Mouse (Mus musculus): ENCODE data around the gene Rhox7a. TPM values are rescaled to one million over a fixed set of nuclear protein-coding genes. Genes with fewer than 3 reads are reported as not detected.
"Not testable (repeated sequence)": the region's sequence is repeated elsewhere in the genome, so short reads cannot be mapped to it uniquely, and the experiment has no call there.

Rhox7a gene
- not detected in 2 replicates for polyA plus RNA-seq (2012; rRNA removed)

- DNase-seq (ENCODE audit: low read depth), result not testable (repeated sequence)
These were observed at the start of gene Rhox7a for GRCm38 (mm10) chrX:37831386-37831785. Rhox7a (plus strand) TSS chrX:37831686.

- no peak for DNase-seq (ENCODE audit: low read depth)
These were observed 24.0 kb upstream of the Rhox7a start for GRCm38 (mm10) chrX:37807286-37808080.

- DNase-seq (ENCODE audit: low read depth), result no peak
These were observed 22.1 kb upstream of the Rhox7a start for GRCm38 (mm10) chrX:37809396-37809795.

- no peak for DNase-seq (ENCODE audit: low read depth)
These were observed 20.3 kb upstream of the Rhox7a start for GRCm38 (mm10) chrX:37811179-37811578.

GRCm38 (mm10) chrX:37815665-37816064 is 15.8 kb upstream of the Rhox7a start:
- no peak for DNase-seq (ENCODE audit: low read depth)

- not testable (repeated sequence) for DNase-seq (ENCODE audit: low read depth)
These were observed 4.9 kb upstream of the Rhox7a start, which contains the start of gene Rhox6 for GRCm38 (mm10) chrX:37826610-37827009. Rhox6 (plus strand) TSS chrX:37826910.

- DNase-seq (ENCODE audit: low read depth), result no peak
These were observed 40.2 kb downstream of the Rhox7a start for GRCm38 (mm10) chrX:37871641-37872040.

- DNase-seq (ENCODE audit: low read depth), result no peak
These were observed 47.4 kb downstream of the Rhox7a start, which contains the start of gene Rhox8 for GRCm38 (mm10) chrX:37878844-37879243. Rhox8 (minus strand) TSS chrX:37878944.

Other genes starting within 250 kb of the Rhox7a start
- not detected in 2 replicates for gene Rhox4f, start 224.0 kb upstream of the Rhox7a start, polyA plus RNA-seq (2012; rRNA removed)
- not detected in 2 replicates for gene Rhox3g, start 203.1 kb upstream of the Rhox7a start, polyA plus RNA-seq (2012; rRNA removed)
- gene Rhox2g, start 188.2 kb upstream of the Rhox7a start, polyA plus RNA-seq (2012; rRNA removed), result not detected in 2 replicates
- not detected in 2 replicates for gene Rhox4g, start 180.4 kb upstream of the Rhox7a start, polyA plus RNA-seq (2012; rRNA removed)
- gene Rhox3h, start 162.9 kb upstream of the Rhox7a start, polyA plus RNA-seq (2012; rRNA removed), result not detected in 2 replicates
- not detected in 2 replicates for gene Rhox2h, start 158.4 kb upstream of the Rhox7a start, polyA plus RNA-seq (2012; rRNA removed)
- gene Rhox5, start 26.8 kb upstream of the Rhox7a start, polyA plus RNA-seq (2012; rRNA removed), result 1.2 and 1.4 TPM in 2 replicates
- gene Rhox6, start 4.8 kb upstream of the Rhox7a start, polyA plus RNA-seq (2012; rRNA removed), result not detected in 2 replicates
- not detected in 2 replicates for gene Rhox8, start 47.3 kb downstream of the Rhox7a start, polyA plus RNA-seq (2012; rRNA removed)
- gene Rhox7b, start 65.5 kb downstream of the Rhox7a start, polyA plus RNA-seq (2012; rRNA removed), result not detected in 2 replicates
- gene Rhox9, start 70.1 kb downstream of the Rhox7a start, polyA plus RNA-seq (2012; rRNA removed), result not detected in 2 replicates
- not detected in 2 replicates for gene Btg1-ps1, start 187.1 kb downstream of the Rhox7a start, polyA plus RNA-seq (2012; rRNA removed)
- gene Btg1-ps2, start 211.4 kb downstream of the Rhox7a start, polyA plus RNA-seq (2012; rRNA removed), result not detected in 2 replicates
- not detected in 2 replicates for gene Rhox10, start 234.8 kb downstream of the Rhox7a start, polyA plus RNA-seq (2012; rRNA removed)

All from gonadal fat pad, adult 2 months (tissue).